Mouse (Mus musculus) urinary bladder, postnatal 14 days (tissue): ENCODE measurements around the gene Serpina16.

Source experiments
- DNase-seq: peaks from one replicate; pipeline ENCODE4 v3.0.0; 2021; ENCODE audit warnings: low spot score

The Serpina16 gene

GRCm38 (mm10) chr12:103656848-103657626, 18.9 kb downstream of the Serpina16 start, which contains the start of gene Serpina6:
Gene Serpina6, minus strand, starts transcription at chr12:103657212.
- DNase-seq: no peak

- DNase-seq: no peak
Measured at GRCm38 (mm10) chr12:103655123-103656044, 20.6 kb downstream of the Serpina16 start.

GRCm38 (mm10) chr12:103653836-103654235, 22.1 kb downstream of the Serpina16 start:
- no peak for DNase-seq

GRCm38 (mm10) chr12:103646314-103646713, 29.6 kb downstream of the Serpina16 start:
- no peak for DNase-seq

- no peak for DNase-seq
Measured at GRCm38 (mm10) chr12:103644601-103645000, 31.3 kb downstream of the Serpina16 start.

- DNase-seq: no peak
Measured at GRCm38 (mm10) chr12:103643818-103644217, 32.1 kb downstream of the Serpina16 start.

- DNase-seq: peak; percentile 86
Measured at GRCm38 (mm10) chr12:103643336-103643735, 32.6 kb downstream of the Serpina16 start.

GRCm38 (mm10) chr12:103635846-103636245, 40.1 kb downstream of the Serpina16 start:
- no peak for DNase-seq

- DNase-seq: no peak
Measured at GRCm38 (mm10) chr12:103634430-103634829, 41.5 kb downstream of the Serpina16 start.

- no peak for DNase-seq
Measured at GRCm38 (mm10) chr12:103631203-103631612, 44.7 kb downstream of the Serpina16 start, which contains the start of gene Serpina10. Gene Serpina10, minus strand, starts transcription at chr12:103631444.
